Mouse (Mus musculus) kidney, adult 2 months (tissue): ENCODE measurements at regions not wholly inside any gene's neighbourhood (a gene's known extent, or its start where the extent isn't known, plus 50 kb on each side); places are given as distances from the start of the nearest gene placed in this dataset.

ENCODE experiments used
- CTCF ChIP-seq: fragments of 200-500 bp; conservative IDR thresholded peaks from 2 replicates; pipeline ENCODE4 v1.5.1; 2011; ENCODE audit warnings: low read depth, mild to moderate bottlenecking, control low read depth, low read length, moderate library complexity, mixed read lengths; ENCODE audit not compliant: insufficient read depth, insufficient read length
- POLR2A ChIP-seq: fragments of 200-500 bp; IDR thresholded peaks from one replicate; pipeline ENCODE4 v1.6.1; 2011; ENCODE audit warnings: low read depth, low read length, control low read depth

DNA sequence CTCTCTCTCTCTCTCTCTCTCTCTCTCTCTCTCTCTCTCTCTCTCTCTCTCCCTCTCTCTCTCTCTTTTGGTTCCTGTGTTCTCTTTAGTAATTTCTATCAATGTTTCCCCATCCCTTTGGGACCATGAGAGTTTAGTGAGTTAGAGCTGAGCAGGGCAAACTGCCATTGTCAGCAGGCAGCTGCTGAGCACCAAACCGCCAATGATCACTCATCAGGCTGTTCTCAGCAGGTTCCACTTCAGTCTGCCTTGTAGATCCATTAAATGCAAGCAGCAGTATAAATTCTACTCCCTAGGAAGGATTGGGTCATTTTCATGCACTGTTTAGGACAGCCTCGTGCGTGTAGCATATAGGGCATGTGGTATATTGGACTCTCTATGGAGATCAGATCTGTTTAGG, 692.5 kb downstream of the Trib2 start:
- no peak for TF ChIP-seq CTCF
- no peak for TF ChIP-seq POLR2A
